Mouse (Mus musculus) ES-E14 (cell line): Measurements from ENCODE around the gene Mov10. TPM values are rescaled to one million over a fixed set of nuclear protein-coding genes. Genes with fewer than 3 reads are reported as not detected.

ENCODE experiments used
- DNase-seq: peaks from one replicate; pipeline ENCODE4 v3.0.0-alpha.2; 2013; ENCODE audit warnings: low read depth, low spot score
- H3K27ac ChIP-seq: 2 replicates; pipeline ENCODE4 v1.5.1; 2012; ENCODE audit warnings: low read depth, mild to moderate bottlenecking, low read length, moderate library complexity, mixed read lengths; ENCODE audit not compliant: poor library complexity, insufficient read depth, severe bottlenecking
- H3K36me3 ChIP-seq: 2 replicates; pipeline ENCODE4 v1.6.1; 2012; ENCODE audit warnings: mild to moderate bottlenecking, low read length, moderate library complexity, mixed read lengths; ENCODE audit not compliant: control insufficient read depth, poor library complexity, insufficient read depth, severe bottlenecking
- H3K4me1 ChIP-seq, 2 experiments: fragments of 150-350 bp in 1 of 2; sonication (generic) in 1 of 2; 2 replicates each; pipeline ENCODE4 v1.6.1; 2012; ENCODE audit warnings: low read length in 2 of 2, mild to moderate bottlenecking in 1 of 2, mixed read lengths in 1 of 2; ENCODE audit not compliant: control insufficient read depth in 2 of 2, insufficient read depth in 2 of 2, poor library complexity in 1 of 2
- H3K4me3 ChIP-seq, 2 experiments: fragments of 150-350 bp in 1 of 2; sonication (generic) in 1 of 2; 2 replicates each; pipeline ENCODE4 v1.5.1; 2012; ENCODE audit warnings: low read length in 2 of 2, low read depth in 1 of 2, mild to moderate bottlenecking in 1 of 2, mixed read lengths in 1 of 2; ENCODE audit not compliant: insufficient read depth in 1 of 2, poor library complexity in 1 of 2, severe bottlenecking in 1 of 2
- H3K9ac ChIP-seq: 2 replicates; pipeline ENCODE4 v1.6.1; 2012; ENCODE audit warnings: low read depth, mild to moderate bottlenecking, low read length, mixed read lengths; ENCODE audit not compliant: poor library complexity, insufficient read depth, severe bottlenecking
- H3K9me3 ChIP-seq: fragments of 150-350 bp; sonication (generic); 2 replicates; pipeline ENCODE4 v1.6.1; 2012; ENCODE audit warnings: low read depth, mild to moderate bottlenecking, low read length; ENCODE audit not compliant: control insufficient read depth, insufficient read depth
- CHD2 ChIP-seq: IDR thresholded peaks from 2 replicates; pipeline ENCODE4 v1.6.1; 2014; ENCODE audit warnings: mild to moderate bottlenecking, low read depth, low read length, inconsistent platforms
- HCFC1 ChIP-seq: IDR thresholded peaks from 2 replicates; pipeline ENCODE4 v1.6.1; 2012; ENCODE audit warnings: low read length, inconsistent platforms, borderline replicate concordance; ENCODE audit not compliant: insufficient read depth
- MAFK ChIP-seq: IDR thresholded peaks from 2 replicates; pipeline ENCODE4 v1.6.1; 2014; ENCODE audit warnings: mild to moderate bottlenecking, low read depth, low read length, inconsistent platforms; ENCODE audit not compliant: insufficient read depth
- ZC3H11A ChIP-seq: IDR thresholded peaks from 2 replicates; pipeline ENCODE4 v1.6.1; 2012; ENCODE audit warnings: low read depth, mild to moderate bottlenecking, inconsistent platforms, low read length, borderline replicate concordance
- ZNF384 ChIP-seq: IDR thresholded peaks from 2 replicates; pipeline ENCODE4 v1.6.1; 2012; ENCODE audit warnings: low read depth, low read length, inconsistent platforms
- in situ Hi-C, 2 experiments: fragments of 600-800 bp; cut with MboI; formaldehyde crosslinking; loops; one replicate each; pipeline ENCODE4 v1.15.1; 2025; ENCODE audit warnings: low sequenced_read_pairs in 2 of 2, inconsistent platforms in 1 of 2; ENCODE audit not compliant: unreplicated experiment in 2 of 2
- total RNA-seq: library from RNA; depleted of rRNA; stranded (reverse); fragments of 300-350 nt; gene quantifications from 2 replicates; pipeline ENCODE4 v1.2.3, GENCODE M21; 2012

Gene Mov10
- total RNA-seq, 1 experiment = 37.5 TPM

DNA sequence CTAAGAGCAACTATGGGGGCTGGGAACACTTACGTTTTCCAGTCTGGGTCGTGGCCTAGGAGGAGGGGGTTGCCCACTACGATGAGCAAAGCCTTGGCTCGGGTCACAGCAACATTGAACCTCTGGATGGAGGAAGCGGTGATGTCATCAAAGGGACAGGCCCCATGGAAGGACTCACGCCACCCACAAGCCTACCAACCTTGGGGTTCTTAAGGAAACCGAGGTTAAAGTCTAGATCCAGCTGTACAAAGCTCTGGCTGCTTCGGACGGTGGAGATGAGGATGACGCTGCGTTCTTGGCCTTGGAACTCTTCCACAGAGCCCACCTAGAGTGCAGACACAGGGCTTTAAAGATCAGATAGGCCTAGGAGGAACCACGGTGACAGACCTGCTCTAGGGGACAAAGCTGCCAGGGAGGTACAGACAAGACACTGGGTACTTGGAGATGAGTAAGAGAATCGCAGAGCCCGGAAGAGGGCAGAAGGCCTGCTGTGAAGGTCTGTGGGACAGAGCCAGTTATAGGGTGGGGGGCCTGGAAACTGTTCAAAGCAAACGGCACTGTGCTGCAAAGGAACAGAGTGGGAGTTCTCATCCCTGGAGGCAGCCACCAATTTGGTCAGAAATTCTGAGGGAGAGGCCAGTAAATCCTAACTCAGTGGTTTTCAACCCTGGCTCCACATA lies 22.6 kb downstream of the Mov10 start:
- no peaks in the 10 kb centered on the region for H3K9me3 ChIP-seq
- H3K27ac ChIP-seq = 0 out of 2 replicates have a peak overlapping the region, but pooled peaks have one; percentile 15
- H3K4me3 ChIP-seq = no peak overlapping the region
- peaks cover 62% of the 10 kb centered on the region for H3K36me3 ChIP-seq
- H3K4me1 ChIP-seq = peaks cover 11 to 41% of the 10 kb centered on the region in 2 experiments
- no peak for DNase-seq
- TF ChIP-seq CHD2 (no peak), MAFK (no peak), HCFC1 (no peak), ZNF384 (no peak), ZC3H11A (no peak)
- in situ Hi-C loops = no loop called here
- no peak overlapping the region for H3K9ac ChIP-seq

DNA sequence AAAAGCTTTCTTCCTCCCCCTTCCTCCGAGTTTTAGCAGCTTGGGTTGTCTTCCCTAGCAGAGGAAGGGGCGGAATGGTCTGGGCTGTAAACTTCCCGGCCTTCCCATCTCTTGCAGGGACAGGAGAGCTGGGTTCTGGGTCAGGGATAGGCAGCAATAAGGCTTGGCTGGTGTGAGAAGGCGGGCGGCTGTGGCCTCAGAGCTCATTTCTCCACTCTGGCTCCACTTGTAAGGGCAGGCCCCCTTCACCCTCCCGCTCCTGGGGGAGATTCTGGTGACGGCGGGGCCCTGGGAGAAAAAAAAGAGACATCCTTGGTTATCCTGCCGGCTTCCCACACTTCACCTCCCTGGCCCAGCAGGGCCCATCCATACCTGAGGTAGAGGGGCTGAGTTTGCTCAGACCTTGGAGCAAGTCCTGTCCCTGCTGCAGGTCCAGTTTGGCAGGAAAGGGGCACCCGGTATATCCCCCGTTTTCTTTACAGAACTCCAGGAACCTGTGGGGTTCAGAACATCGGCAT lies 23.4 kb downstream of the Mov10 start:
- peaks cover 14 to 47% of the 10 kb centered on the region in 2 experiments for H3K4me1 ChIP-seq
- DNase-seq = no peak
- no peaks in the 10 kb centered on the region for H3K9me3 ChIP-seq
- H3K4me3 ChIP-seq = peak overlapping the region; percentile 1 to 15; a peak in 1 of 4 replicates
- H3K9ac ChIP-seq = no peak overlapping the region; the same call in 1 of the 2 replicates
- no peak for TF ChIP-seq MAFK
- peak; percentile 73; the same call in 1 of the 2 replicates for TF ChIP-seq ZNF384
- peaks cover 54% of the 10 kb centered on the region for H3K36me3 ChIP-seq
- peak overlapping the region; percentile 54; the same call in 1 of the 2 replicates for H3K27ac ChIP-seq
- in situ Hi-C loops = no loop called here

DNA sequence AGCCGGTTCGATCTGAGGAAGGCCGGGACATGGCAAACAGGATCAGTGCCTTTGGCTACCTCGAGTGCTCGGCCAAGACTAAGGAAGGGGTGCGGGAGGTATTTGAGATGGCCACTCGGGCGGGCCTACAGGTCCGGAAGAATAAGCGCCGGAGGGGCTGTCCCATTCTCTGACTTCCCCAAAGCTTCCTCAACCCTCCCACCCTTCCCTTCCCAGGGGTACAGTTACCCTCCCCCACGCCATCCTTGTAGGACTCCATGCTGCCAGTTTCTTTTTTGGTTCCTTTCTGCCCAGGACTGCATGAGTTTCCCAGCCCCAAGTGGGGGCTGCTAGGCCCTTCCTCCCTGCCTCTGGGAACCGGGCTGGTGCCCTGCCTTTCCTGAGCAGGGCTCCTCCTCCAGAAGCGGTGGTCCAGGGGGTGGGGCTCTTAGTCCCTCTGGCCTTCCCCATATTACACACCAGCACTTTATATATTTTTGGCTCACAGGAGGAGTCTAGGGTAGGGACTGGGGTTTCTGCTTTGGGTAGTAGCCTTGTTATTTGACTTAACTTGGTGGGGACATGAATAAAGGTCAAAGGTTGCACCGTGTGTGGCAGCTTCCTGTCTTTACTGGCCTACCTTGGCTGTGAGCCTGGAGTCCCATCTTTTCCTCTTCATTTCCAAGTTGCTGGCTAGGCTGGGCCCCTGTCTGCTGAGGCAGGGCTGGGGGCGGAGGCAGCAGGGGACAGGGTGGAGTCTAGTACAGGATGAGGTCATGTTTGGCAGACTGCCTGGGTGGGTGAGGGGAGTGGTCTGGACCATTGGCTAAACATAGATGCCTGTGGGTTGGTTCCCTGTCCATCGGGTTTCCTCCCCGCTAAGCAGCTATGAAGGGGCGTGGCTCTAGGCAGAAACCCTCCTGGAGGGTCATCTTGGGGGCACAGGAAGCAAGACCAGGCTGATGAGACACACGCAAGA lies 24.2 kb downstream of the Mov10 start:
- Histone ChIP-seq H3K27ac (peak overlapping the region; percentile 66; the same call in 1 of the 2 replicates), H3K4me1 (peaks cover 20 to 47% of the 10 kb centered on the region in 2 experiments), H3K4me3 (peak overlapping the region; percentile 1 to 18; a peak in 1 of 4 replicates), H3K36me3 (peaks cover 47% of the 10 kb centered on the region), H3K9ac (peak overlapping the region; percentile 22; the same call in 1 of the 2 replicates), H3K9me3 (no peaks in the 10 kb centered on the region)
- TF ChIP-seq HCFC1 = no peak
- TF ChIP-seq MAFK = no peak
- no peak for TF ChIP-seq CHD2
- no peak for TF ChIP-seq ZC3H11A
- TF ChIP-seq ZNF384 = no peak
- peak; percentile 94 for DNase-seq
- in situ Hi-C loops = no loop called here

DNA sequence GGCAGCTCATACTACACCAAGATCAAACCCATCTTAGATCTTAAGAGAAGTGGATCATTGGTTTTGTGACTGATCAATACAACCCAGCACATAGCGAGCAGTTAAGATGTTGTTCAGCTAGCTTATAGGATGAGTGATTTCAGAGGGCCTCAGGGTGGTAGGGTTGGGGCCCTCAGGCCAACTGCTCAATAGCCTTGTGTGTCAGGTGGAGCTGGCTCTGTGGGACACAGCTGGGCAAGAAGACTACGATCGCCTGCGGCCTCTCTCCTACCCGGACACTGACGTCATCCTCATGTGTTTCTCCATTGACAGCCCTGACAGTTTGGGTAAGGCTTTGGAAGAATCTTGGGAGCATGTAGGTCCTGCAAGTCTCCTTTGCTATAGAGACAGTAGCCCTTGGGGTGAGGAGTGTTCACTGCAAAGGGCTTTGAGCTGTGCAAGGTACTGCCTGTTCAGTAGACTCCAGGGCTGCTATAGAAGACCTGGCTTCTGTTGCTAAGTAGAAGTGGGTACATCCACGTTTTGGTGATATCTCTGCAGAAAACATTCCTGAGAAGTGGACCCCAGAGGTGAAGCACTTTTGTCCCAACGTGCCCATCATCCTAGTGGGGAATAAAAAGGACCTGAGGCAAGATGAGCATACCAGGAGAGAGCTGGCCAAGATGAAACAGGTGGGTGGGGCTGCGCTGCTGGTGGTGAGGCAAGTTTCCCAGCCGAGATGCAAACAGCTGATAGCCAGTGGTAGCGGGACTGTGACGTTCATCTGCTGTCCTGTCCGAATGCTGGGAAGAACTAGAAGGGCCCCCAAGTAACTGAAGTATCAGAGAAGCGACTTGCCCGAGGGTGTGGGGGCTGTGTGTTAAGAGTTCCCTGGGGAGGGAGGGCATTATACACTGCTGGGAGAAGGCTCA lies 25.7 kb downstream of the Mov10 start:
- peaks cover 38% of the 10 kb centered on the region for H3K36me3 ChIP-seq
- H3K4me3 ChIP-seq = no peak overlapping the region
- in situ Hi-C loops = no loop called here
- no peaks in the 10 kb centered on the region for H3K9me3 ChIP-seq
- H3K27ac ChIP-seq = no peak overlapping the region
- TF ChIP-seq MAFK = no peak
- TF ChIP-seq ZC3H11A = no peak
- TF ChIP-seq CHD2 = no peak
- TF ChIP-seq ZNF384 = no peak
- no peak for TF ChIP-seq HCFC1
- H3K4me1 ChIP-seq = peaks cover 20 to 47% of the 10 kb centered on the region in 2 experiments
- DNase-seq = no peak
- no peak overlapping the region for H3K9ac ChIP-seq
